8 mouse cellular contexts compared by ENCODE assay signal in genomic region chr14:52278932-52279746, GRCm38 (mm10). TPM values are rescaled to one million over a fixed set of nuclear protein-coding genes. Genes with fewer than 3 reads are reported as not detected.
A peak's percentile ranks its signal among the peaks of the same experiment; 100 is the strongest.
DNase-seq lines count a peak whose midpoint lies in the region; ATAC-seq and TF ChIP-seq lines count a peak whose summit lies in the region.

Gene Tox4 (plus strand): TSS chr14:52279146.
Gene Rab2b (minus strand): TSS chr14:52279545.

- H3K4me3 ChIP-seq in E14TG2a.4 (replicated peaks; ENCODE audit: low read length) = peak within 1 kb of the TSS; percentile 95
- H3K4me3 ChIP-seq in forebrain, embryonic 12.5 days (replicated peaks) = peak within 1 kb of the TSS; percentile 92
- H3K4me3 ChIP-seq in heart, postnatal 0 days (ENCODE audit: low read depth, low read length) = peak within 1 kb of the TSS; percentile 88
- peak within 1 kb of the TSS; percentile 77 for H3K4me3 ChIP-seq in liver, embryonic 16.5 days (ENCODE audit: low read depth, low read length)
- H3K4me3 ChIP-seq in neural tube, embryonic 13.5 days = peak within 1 kb of the TSS; percentile 76
- peak within 1 kb of the TSS; percentile 96 for H3K4me3 ChIP-seq in testis, adult 2 months (ENCODE audit: control insufficient read depth, low read depth, low read length)

- H3K9ac ChIP-seq in forebrain, embryonic 12.5 days = peak within 1 kb of the TSS; percentile 90
- H3K9ac ChIP-seq in heart, postnatal 0 days (replicated peaks; ENCODE audit: low read depth, low read length) = peak within 1 kb of the TSS; percentile 86
- peak within 1 kb of the TSS; percentile 82 for H3K9ac ChIP-seq in liver, embryonic 16.5 days (ENCODE audit: low read depth, low read length)
- peak within 1 kb of the TSS; percentile 91 for H3K9ac ChIP-seq in neural tube, embryonic 13.5 days

- no peaks in the 10 kb centered on the region for H3K9me3 ChIP-seq in E14TG2a.4 (ENCODE audit: low read length)
- no peaks in the 10 kb centered on the region for H3K9me3 ChIP-seq in forebrain, embryonic 12.5 days
- no peaks in the 10 kb centered on the region for H3K9me3 ChIP-seq in heart, postnatal 0 days (replicated peaks; ENCODE audit: control insufficient read depth, low read length)
- H3K9me3 ChIP-seq in liver, embryonic 16.5 days (replicated peaks; ENCODE audit: control insufficient read depth, low read length) = no peaks in the 10 kb centered on the region
- H3K9me3 ChIP-seq in neural tube, embryonic 13.5 days = no peaks in the 10 kb centered on the region

- peak; percentile 88 for TF ChIP-seq CTCF in E14TG2a.4 (conservative IDR thresholded peaks at IDR 0.05; ENCODE audit: low read length)
- peak; percentile 100 for TF ChIP-seq CTCF in heart, postnatal 0 days (IDR thresholded peaks at IDR 0.05; ENCODE audit: low read depth)
- TF ChIP-seq CTCF in testis, adult 2 months (IDR thresholded peaks at IDR 0.05; ENCODE audit: control insufficient read depth, insufficient read depth, insufficient replicate concordance, low read depth, low read length) = peak; percentile 99

- DNase-seq in c-Kit-positive CD71-positive TER-119-positive erythroid progenitor cells, embryonic 14.5 days (ENCODE audit: low spot score) = peak; percentile 99
- peak; percentile 98 for DNase-seq in heart, postnatal 0 days (ENCODE audit: low spot score)
- peak; percentile 98 for DNase-seq in kidney, postnatal 4 days

- H3K4me2 ChIP-seq in forebrain, embryonic 12.5 days = peak within 1 kb of the TSS; percentile 63
- peak within 1 kb of the TSS; percentile 69 for H3K4me2 ChIP-seq in heart, postnatal 0 days (ENCODE audit: low read depth, low read length)
- peak within 1 kb of the TSS; percentile 73 for H3K4me2 ChIP-seq in liver, embryonic 16.5 days (ENCODE audit: low read depth, low read length)
- peak within 1 kb of the TSS; percentile 68 for H3K4me2 ChIP-seq in neural tube, embryonic 13.5 days

- WGBS in forebrain, embryonic 12.5 days = under 1% methylated on average over 61 of the region's 66 CpGs
- WGBS in heart, postnatal 0 days = under 1% methylated on average over 66 of the region's 66 CpGs
- WGBS in liver, embryonic 16.5 days (ENCODE audit: insufficient replicate concordance) = under 1% methylated on average over 66 of the region's 66 CpGs
- WGBS in neural tube, embryonic 13.5 days = under 1% methylated on average over 66 of the region's 66 CpGs

- peak; percentile 51; the same call in 1 of the 2 replicates for TF ChIP-seq EP300 in heart, postnatal 0 days (IDR thresholded peaks at IDR 0.05; ENCODE audit: low read depth)

- H3K36me3 ChIP-seq in E14TG2a.4 (ENCODE audit: insufficient read depth, low read length) = peaks cover 14% of the 10 kb centered on the region
- H3K36me3 ChIP-seq in forebrain, embryonic 12.5 days (replicated peaks) = peaks cover 12% of the 10 kb centered on the region
- H3K36me3 ChIP-seq in heart, postnatal 0 days (replicated peaks; ENCODE audit: control insufficient read depth, insufficient read depth, low read length) = peaks cover 15% of the 10 kb centered on the region
- H3K36me3 ChIP-seq in liver, embryonic 16.5 days (ENCODE audit: control insufficient read depth, insufficient read depth) = no peaks in the 10 kb centered on the region
- peaks cover 17% of the 10 kb centered on the region for H3K36me3 ChIP-seq in neural tube, embryonic 13.5 days
- no peaks in the 10 kb centered on the region; the same call in 1 of the 2 replicates for H3K36me3 ChIP-seq in testis, adult 2 months (ENCODE audit: control insufficient read depth, insufficient read depth, low read length)

- no peaks in the 10 kb centered on the region for H3K27me3 ChIP-seq in E14TG2a.4 (ENCODE audit: insufficient read depth, low read length)
- H3K27me3 ChIP-seq in forebrain, embryonic 12.5 days = no peaks in the 10 kb centered on the region
- H3K27me3 ChIP-seq in heart, postnatal 0 days (ENCODE audit: control insufficient read depth, insufficient read depth, low read length) = no peaks in the 10 kb centered on the region
- H3K27me3 ChIP-seq in liver, embryonic 16.5 days (ENCODE audit: control insufficient read depth, insufficient read depth, low read depth, low read length) = no peaks in the 10 kb centered on the region
- H3K27me3 ChIP-seq in neural tube, embryonic 13.5 days = no peaks in the 10 kb centered on the region
- H3K27me3 ChIP-seq in testis, adult 2 months (ENCODE audit: control insufficient read depth, insufficient read depth, low read length) = no peaks in the 10 kb centered on the region

- H3K4me1 ChIP-seq in E14TG2a.4 (replicated peaks; ENCODE audit: low read depth, low read length) = peaks cover 33% of the 10 kb centered on the region
- peaks cover 11% of the 10 kb centered on the region for H3K4me1 ChIP-seq in forebrain, embryonic 12.5 days
- H3K4me1 ChIP-seq in heart, postnatal 0 days (ENCODE audit: control insufficient read depth, insufficient read depth) = no peaks in the 10 kb centered on the region
- peaks cover 13% of the 10 kb centered on the region for H3K4me1 ChIP-seq in liver, embryonic 16.5 days (ENCODE audit: control insufficient read depth, low read depth, low read length)
- peaks cover 19% of the 10 kb centered on the region for H3K4me1 ChIP-seq in neural tube, embryonic 13.5 days (replicated peaks)
- H3K4me1 ChIP-seq in testis, adult 2 months (ENCODE audit: control insufficient read depth, insufficient read depth, low read length) = peaks cover 6% of the 10 kb centered on the region

- peak; percentile 97 for ATAC-seq in forebrain, embryonic 12.5 days (ENCODE audit: low FRiP score)
- ATAC-seq in heart, postnatal 0 days (ENCODE audit: insufficient read depth, low read depth) = peak; percentile 95
- peak; percentile 93 for ATAC-seq in liver, embryonic 16.5 days (ENCODE audit: low read depth)
- peak; percentile 99 for ATAC-seq in neural tube, embryonic 13.5 days (ENCODE audit: low read depth)

- peak within 1 kb of the TSS; percentile 86 for H3K27ac ChIP-seq in forebrain, embryonic 12.5 days
- H3K27ac ChIP-seq in heart, postnatal 0 days (ENCODE audit: low read depth) = peak within 1 kb of the TSS; percentile 87
- H3K27ac ChIP-seq in liver, embryonic 16.5 days (ENCODE audit: low read length) = peak within 1 kb of the TSS; percentile 92
- H3K27ac ChIP-seq in neural tube, embryonic 13.5 days (replicated peaks) = peak within 1 kb of the TSS; percentile 88
- peak within 1 kb of the TSS; percentile 95 for H3K27ac ChIP-seq in testis, adult 2 months (ENCODE audit: control insufficient read depth, insufficient read depth, low read depth, low read length)

- peak; percentile 95 for TF ChIP-seq POLR2A in testis, adult 2 months (IDR thresholded peaks at IDR 0.05; ENCODE audit: control insufficient read depth, low read depth, low read length)

RNA-seq across cellular contexts. Expression of gene Tox4, which starts in this region (rescaled TPM):
- 52.4 and 58.5 TPM in 2 replicates for polyA plus RNA-seq in forebrain, embryonic 12.5 days (2016; fragmentation: Nextera tagmentation; extraction: Ambion mirVana)
- 30.1 and 63.3 TPM in 2 replicates for total RNA-seq in heart, postnatal 0 days (2014; rRNA removed; ENCODE audit: low replicate concordance)
- 21.8 and 22.0 TPM in 2 replicates for polyA plus RNA-seq in heart, postnatal 0 days (2015; fragmentation: Nextera tagmentation; extraction: Ambion mirVana)
- 16.8 and 18.8 TPM in 2 replicates for polyA plus RNA-seq in liver, embryonic 16.5 days (2015; fragmentation: Nextera tagmentation; extraction: Ambion mirVana)
- polyA plus RNA-seq in neural tube, embryonic 13.5 days (2015; fragmentation: Nextera tagmentation; extraction: Ambion mirVana) = 52.7 and 58.5 TPM in 2 replicates
- polyA plus RNA-seq in testis, adult 2 months (2012; rRNA removed) = 41.5 and 47.3 TPM in 2 replicates

RNA-seq across cellular contexts. Expression of gene Rab2b, which starts in this region (rescaled TPM):
- 30.6 and 35.2 TPM in 2 replicates for polyA plus RNA-seq in forebrain, embryonic 12.5 days (2016; fragmentation: Nextera tagmentation; extraction: Ambion mirVana)
- 6.6 and 11.9 TPM in 2 replicates for total RNA-seq in heart, postnatal 0 days (2014; rRNA removed; ENCODE audit: low replicate concordance)
- 9.0 and 10.3 TPM in 2 replicates for polyA plus RNA-seq in heart, postnatal 0 days (2015; fragmentation: Nextera tagmentation; extraction: Ambion mirVana)
- polyA plus RNA-seq in liver, embryonic 16.5 days (2015; fragmentation: Nextera tagmentation; extraction: Ambion mirVana) = 3.0 and 3.1 TPM in 2 replicates
- polyA plus RNA-seq in neural tube, embryonic 13.5 days (2015; fragmentation: Nextera tagmentation; extraction: Ambion mirVana) = 57.2 and 64.7 TPM in 2 replicates
- 16.5 and 20.0 TPM in 2 replicates for polyA plus RNA-seq in testis, adult 2 months (2012; rRNA removed)

Comparison
In these comparisons a context has a peak if more than half of its experiments do, and no peak if none do; other contexts are left out.
1. Peak in every context shown above with its lines: DNase-seq, ATAC-seq, H3K4me3 ChIP-seq and H3K27ac ChIP-seq.